Mouse (Mus musculus): Measurements from ENCODE around the gene Csnk1g2.

- TF ChIP-seq CEBPB (IDR thresholded peaks at IDR 0.05; ENCODE audit: insufficient read depth, poor library complexity, severe bottlenecking), result no peak
- no peak for TF ChIP-seq POLR2A (IDR thresholded peaks at IDR 0.05; ENCODE audit: insufficient read length, low read depth)
- TF ChIP-seq TCF3 (IDR thresholded peaks at IDR 0.05; ENCODE audit: insufficient read length, low read depth), result no peak
- TF ChIP-seq SRF (IDR thresholded peaks at IDR 0.05; ENCODE audit: control insufficient read depth, insufficient read length, low read depth), result no peak
- no peak for TF ChIP-seq USF1 (IDR thresholded peaks at IDR 0.05; ENCODE audit: low read depth)
- no peak for TF ChIP-seq MYOD1 (IDR thresholded peaks at IDR 0.05; ENCODE audit: control insufficient read depth in 1 of 3, insufficient read length in 2 of 3, low read depth in 2 of 3)
- no peak for TF ChIP-seq MAX (IDR thresholded peaks at IDR 0.05; ENCODE audit: low read depth)
- TF ChIP-seq E2F4 (IDR thresholded peaks at IDR 0.05; ENCODE audit: insufficient read depth), result no peak
Measured at GRCm38 (mm10) chr10:80619465-80620244, 3.0 kb upstream of the Csnk1g2 start.

Measured in myocyte (in vitro differentiated cells).